Mouse (Mus musculus) heart, adult 2 months (tissue): ENCODE results near the gene Mvb12b.

Source experiments
- CTCF ChIP-seq: fragments of 200-600 bp; IDR thresholded peaks from 2 replicates; pipeline ENCODE4 v1.8.1; 2022; ENCODE audit warnings: antibody characterized with exemption, mild to moderate bottlenecking, moderate library complexity
- EP300 ChIP-seq: fragments of 200-500 bp; IDR thresholded peaks from 2 replicates; pipeline ENCODE4 v1.6.1; 2011; ENCODE audit warnings: low read depth, low read length, control low read depth; ENCODE audit not compliant: insufficient read depth
- POLR2A ChIP-seq: fragments of 200-500 bp; IDR thresholded peaks from 2 replicates; pipeline ENCODE4 v1.6.1; 2011; ENCODE audit warnings: mild to moderate bottlenecking, low read depth, low read length, control low read depth; ENCODE audit not compliant: insufficient read depth

DNA sequence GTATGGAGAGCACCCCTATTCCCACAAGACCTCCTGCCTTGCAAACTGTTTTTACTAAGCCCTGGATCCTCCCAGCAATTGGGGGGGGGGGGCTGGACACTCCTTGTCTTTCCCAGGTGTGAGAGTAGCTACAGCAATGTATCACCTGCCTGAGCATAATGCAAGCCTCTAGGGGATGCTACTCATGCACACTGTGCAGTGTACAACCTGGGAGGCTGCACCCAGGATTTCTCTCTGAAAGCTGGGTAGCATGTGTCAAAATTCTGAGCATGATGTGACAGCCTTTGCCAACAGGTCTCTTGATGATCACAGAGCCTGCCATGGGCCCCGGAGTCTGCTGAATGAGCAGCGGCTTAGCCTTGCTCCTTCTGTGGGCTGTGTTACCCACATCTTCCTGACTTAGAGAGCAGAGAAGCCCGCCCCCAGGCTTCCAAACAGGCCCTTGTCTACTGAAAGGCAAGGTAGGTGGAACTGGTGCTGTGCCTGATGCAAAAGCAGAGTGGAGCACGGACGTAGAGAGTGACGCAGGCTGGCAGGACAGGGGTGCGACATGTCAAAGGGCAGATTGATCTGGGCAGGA, 92.7 kb downstream of the Mvb12b start:
- TF ChIP-seq POLR2A (no peak), CTCF (no peak), EP300 (no peak)
